Mouse (Mus musculus): Measurements from ENCODE around the gene Polr2a. TPM values are rescaled to one million over a fixed set of nuclear protein-coding genes. Genes with fewer than 3 reads are reported as not detected.

Gene Polr2a
- polyA plus RNA-seq, 1 experiment from 2014 or later = 6.8 TPM

- Histone ChIP-seq H3K36me3 (replicated peaks; ENCODE audit: insufficient read depth, low read length) (no peaks in the 10 kb centered on the region), H3K9me3 (ENCODE audit: low read length) (no peaks in the 10 kb centered on the region), H3K4me2 (ENCODE audit: low read depth, low read length) (peak overlapping the region; percentile 87), H3K4me3 (ENCODE audit: low read depth, low read length) (peak overlapping the region; percentile 54), H3K27ac (ENCODE audit: low read depth) (peak overlapping the region; percentile 48; the same call in 1 of the 2 replicates), H3K9ac (replicated peaks) (peak overlapping the region; percentile 59), H3K4me1 (ENCODE audit: insufficient read depth) (peaks cover 42% of the 10 kb centered on the region), H3K27me3 (ENCODE audit: insufficient read depth, low read length) (peaks cover 73% of the 10 kb centered on the region)
- TF ChIP-seq CTCF (IDR thresholded peaks at IDR 0.05; ENCODE audit: low read depth) (peak; percentile 84), EP300 (IDR thresholded peaks at IDR 0.05; ENCODE audit: low read depth) (no peak)
- DNase-seq (peak; percentile 83), ATAC-seq (peak; percentile 87)
- WGBS (ENCODE audit: insufficient replicate concordance) = 4% methylated on average over 46 of the region's 60 CpGs
Observed at GRCm38 (mm10) chr11:69803786-69804651, 45.6 kb upstream of the Polr2a start.

GRCm38 (mm10) chr11:69803328-69803727 lies 44.9 kb upstream of the Polr2a start:
- H3K9ac ChIP-seq (replicated peaks) = peak overlapping the region; percentile 59
- DNase-seq = no peak
- TF ChIP-seq CTCF (IDR thresholded peaks at IDR 0.05; ENCODE audit: low read depth) = no peak
- TF ChIP-seq EP300 (IDR thresholded peaks at IDR 0.05; ENCODE audit: low read depth) = no peak
- peak overlapping the region; percentile 48; the same call in 1 of the 2 replicates for H3K27ac ChIP-seq (ENCODE audit: low read depth)
- H3K36me3 ChIP-seq (replicated peaks; ENCODE audit: insufficient read depth, low read length) = no peaks in the 10 kb centered on the region
- H3K27me3 ChIP-seq (ENCODE audit: insufficient read depth, low read length) = peaks cover 74% of the 10 kb centered on the region
- peaks cover 42% of the 10 kb centered on the region for H3K4me1 ChIP-seq (ENCODE audit: insufficient read depth)
- H3K4me3 ChIP-seq (ENCODE audit: low read depth, low read length) = peak overlapping the region; percentile 54
- ATAC-seq = peak; percentile 44
- peak overlapping the region; percentile 87 for H3K4me2 ChIP-seq (ENCODE audit: low read depth, low read length)
- WGBS (ENCODE audit: insufficient replicate concordance) = 3% methylated on average over 12 of the region's 12 CpGs
- no peaks in the 10 kb centered on the region for H3K9me3 ChIP-seq (ENCODE audit: low read length)

DNA sequence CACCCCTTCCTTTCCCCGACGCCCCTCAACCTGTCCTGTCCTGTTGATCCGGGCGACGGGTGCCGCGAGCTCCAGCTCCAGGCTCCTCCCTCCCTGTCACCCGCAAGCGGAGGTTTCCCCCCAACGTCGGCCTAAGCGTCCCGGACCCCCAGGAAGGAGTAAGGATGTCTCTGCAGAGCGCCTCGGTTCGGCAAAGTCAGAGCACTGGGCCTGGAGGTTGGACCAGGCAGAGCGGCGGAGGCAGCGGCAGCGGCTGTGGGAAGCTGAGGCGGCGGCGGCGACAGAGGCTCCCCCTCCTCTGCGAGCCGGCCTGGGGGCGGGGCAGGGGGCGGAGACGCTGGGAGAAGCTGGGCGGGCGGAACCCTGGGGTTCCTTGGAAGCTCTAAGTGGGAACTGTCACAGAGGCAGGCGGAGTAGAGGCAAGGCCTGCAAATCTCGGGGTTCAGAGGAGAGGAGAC lies 44.2 kb upstream of the Polr2a start:
- peak; percentile 78 for DNase-seq
- no peaks in the 10 kb centered on the region for H3K36me3 ChIP-seq (replicated peaks; ENCODE audit: insufficient read depth, low read length)
- ATAC-seq = no peak; the same call in 1 of the 2 replicates
- H3K4me2 ChIP-seq (ENCODE audit: low read depth, low read length) = peak overlapping the region; percentile 87
- peaks cover 74% of the 10 kb centered on the region for H3K27me3 ChIP-seq (ENCODE audit: insufficient read depth, low read length)
- H3K9ac ChIP-seq (replicated peaks) = no peak overlapping the region; the same call in 1 of the 2 replicates
- peak overlapping the region; percentile 54 for H3K4me3 ChIP-seq (ENCODE audit: low read depth, low read length)
- H3K4me1 ChIP-seq (ENCODE audit: insufficient read depth) = peaks cover 42% of the 10 kb centered on the region
- TF ChIP-seq EP300 (IDR thresholded peaks at IDR 0.05; ENCODE audit: low read depth) = no peak
- TF ChIP-seq CTCF (IDR thresholded peaks at IDR 0.05; ENCODE audit: low read depth) = no peak
- no peaks in the 10 kb centered on the region for H3K9me3 ChIP-seq (ENCODE audit: low read length)
- under 1% methylated on average over 31 of the region's 33 CpGs for WGBS (ENCODE audit: insufficient replicate concordance)
- H3K27ac ChIP-seq (ENCODE audit: low read depth) = no peak overlapping the region

DNA sequence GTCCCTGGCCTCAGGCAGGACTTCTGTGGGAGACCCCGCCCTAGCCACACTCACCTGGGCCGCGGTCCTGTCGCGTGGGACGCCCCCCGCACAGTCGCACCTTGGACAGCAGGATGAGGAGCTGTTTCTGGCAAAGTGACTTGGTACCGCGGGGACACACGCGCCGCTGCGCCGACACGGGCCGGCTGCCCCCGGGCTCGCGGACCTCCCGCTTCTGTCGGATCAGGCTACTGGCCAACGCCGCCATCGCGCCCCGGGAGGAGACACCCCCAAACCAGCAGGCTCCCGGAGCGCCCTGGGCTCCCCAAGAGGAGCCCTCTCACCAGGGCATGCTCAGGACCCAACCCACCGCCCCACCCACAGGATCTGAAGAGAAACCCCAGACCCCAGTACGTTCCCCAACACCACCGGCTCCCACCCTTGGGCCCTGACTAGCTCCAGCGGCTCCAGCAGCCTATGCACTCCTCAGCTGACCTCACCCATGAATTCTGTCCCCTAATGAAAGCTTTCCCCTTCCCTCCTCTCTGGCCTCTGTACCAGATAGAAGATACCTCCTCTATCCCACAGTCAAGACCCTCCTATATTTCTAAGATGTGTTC lies 43.0 kb upstream of the Polr2a start, which contains the start of gene Fgf11:
Gene Fgf11 (minus strand): TSS at position 479 of the 599 bp plus-strand sequence.
- DNase-seq = no peak
- Histone ChIP-seq H3K36me3 (replicated peaks; ENCODE audit: insufficient read depth, low read length) (no peaks in the 10 kb centered on the region), H3K4me1 (ENCODE audit: insufficient read depth) (peaks cover 42% of the 10 kb centered on the region), H3K4me3 (ENCODE audit: low read depth, low read length) (peak within 1 kb of the TSS; percentile 54), H3K27me3 (ENCODE audit: insufficient read depth, low read length) (peaks cover 77% of the 10 kb centered on the region), H3K4me2 (ENCODE audit: low read depth, low read length) (peak within 1 kb of the TSS; percentile 87), H3K9ac (replicated peaks) (peak within 1 kb of the TSS; percentile 24), H3K27ac (ENCODE audit: low read depth) (no peak within 1 kb of the TSS), H3K9me3 (ENCODE audit: low read length) (no peaks in the 10 kb centered on the region)
- no peak for ATAC-seq
- 4% methylated on average over 28 of the region's 33 CpGs for WGBS (ENCODE audit: insufficient replicate concordance)
- TF ChIP-seq EP300 (IDR thresholded peaks at IDR 0.05; ENCODE audit: low read depth) (no peak), CTCF (IDR thresholded peaks at IDR 0.05; ENCODE audit: low read depth) (no peak)

DNA sequence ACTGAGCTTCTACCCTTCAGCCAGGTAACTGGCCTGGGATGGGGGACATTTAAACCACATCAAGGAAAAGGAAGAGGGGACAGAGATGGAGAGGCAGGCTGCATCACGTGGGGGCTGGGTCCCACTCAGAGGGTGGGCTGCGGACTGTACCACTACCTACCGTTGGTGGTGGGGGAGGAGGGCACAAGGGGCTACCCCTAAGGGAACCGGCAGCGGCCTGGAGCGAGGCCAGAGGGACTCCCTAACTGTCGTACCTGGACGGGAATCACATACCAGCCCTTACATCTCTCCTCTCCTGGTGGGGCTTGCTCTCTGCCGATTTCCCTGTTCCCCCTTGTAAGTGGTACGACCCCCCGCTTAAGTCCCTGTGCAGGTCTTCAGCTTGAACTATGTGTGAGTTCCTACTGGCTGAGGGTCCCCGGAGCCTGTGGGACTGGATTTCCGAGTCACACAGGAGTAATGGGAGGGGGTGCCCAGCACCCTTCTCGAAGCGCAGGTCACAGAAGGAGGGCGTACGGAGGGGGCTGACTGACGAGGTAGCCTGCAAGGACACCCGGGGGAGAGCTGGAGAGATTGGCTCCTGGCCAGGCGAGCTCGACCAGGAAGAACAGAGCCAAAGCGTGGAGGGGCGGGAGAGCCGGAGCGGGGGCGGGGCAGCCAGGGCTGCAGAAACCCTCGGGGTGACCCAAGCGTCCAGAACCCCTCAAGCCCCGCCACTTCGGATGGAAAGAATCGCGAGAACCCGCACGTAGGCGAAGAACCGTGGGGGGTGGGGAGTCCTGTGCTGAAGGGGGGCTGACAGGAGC lies 42.2 kb upstream of the Polr2a start:
- Histone ChIP-seq H3K4me3 (ENCODE audit: low read depth, low read length) (peak overlapping the region; percentile 37), H3K9ac (replicated peaks) (peak overlapping the region; percentile 24; the same call in 1 of the 2 replicates), H3K4me2 (ENCODE audit: low read depth, low read length) (peak overlapping the region; percentile 87), H3K27ac (ENCODE audit: low read depth) (no peak overlapping the region), H3K27me3 (ENCODE audit: insufficient read depth, low read length) (peaks cover 70% of the 10 kb centered on the region), H3K36me3 (replicated peaks; ENCODE audit: insufficient read depth, low read length) (no peaks in the 10 kb centered on the region), H3K9me3 (ENCODE audit: low read length) (no peaks in the 10 kb centered on the region), H3K4me1 (ENCODE audit: insufficient read depth) (peaks cover 47% of the 10 kb centered on the region)
- 2% methylated on average over 36 of the region's 36 CpGs for WGBS (ENCODE audit: insufficient replicate concordance)
- ATAC-seq (no peak), DNase-seq (peak; percentile 64)
- TF ChIP-seq EP300 (IDR thresholded peaks at IDR 0.05; ENCODE audit: low read depth) = no peak
- TF ChIP-seq CTCF (IDR thresholded peaks at IDR 0.05; ENCODE audit: low read depth) = no peak

Measured in liver, postnatal 0 days (tissue).